Comparison of ENCODE assay signal across 21 mouse cellular contexts in the genomic region with DNA sequence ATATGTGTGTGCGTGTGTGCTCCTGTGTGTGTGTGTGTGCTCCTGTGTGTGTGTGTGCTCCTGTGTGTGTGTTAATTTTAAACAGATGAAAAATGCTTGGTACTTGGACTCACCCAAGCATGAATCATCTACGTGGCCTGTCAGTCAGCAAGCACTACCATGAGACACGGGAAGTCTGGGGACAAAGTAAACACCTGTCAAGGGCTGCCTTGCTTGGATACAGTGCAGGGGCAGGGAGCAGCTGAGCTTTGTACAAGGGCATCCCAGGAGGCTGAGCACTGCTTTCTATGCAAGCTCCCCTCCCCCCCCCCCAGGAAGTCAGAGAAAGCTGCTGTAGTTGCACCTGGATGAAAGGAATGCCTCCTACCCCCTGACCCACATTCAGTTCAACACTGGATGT.
DNase-seq lines count a peak whose midpoint lies in the region; ATAC-seq and TF ChIP-seq lines count a peak whose summit lies in the region.
"Had no signal": no experiment of that assay in that cellular context is flagged by ENCODE, and none has a peak within 500 bp of the region (broad histone marks: within the 10 kb centered on the region; RNA-seq: fewer than 3 reads in every experiment).

No protein-coding gene starts in this region.

- H3K4me3 ChIP-seq in lung, embryonic 14.5 days (ENCODE audit: low read depth, low read length): no peak overlapping the region
- H3K4me3 ChIP-seq in stomach, embryonic 14.5 days (ENCODE audit: low read depth, low read length): no peak overlapping the region
- no peak overlapping the region for H3K4me3 ChIP-seq in stomach, postnatal 0 days (ENCODE audit: low read depth, low read length)
- H3K4me3 ChIP-seq: erythroblast, embryonic 14.5 days; forebrain, embryonic 15.5 days; heart, embryonic 12.5 days; limb, embryonic 12.5 days had no signal

- intact Hi-C loops in heart, postnatal 36 days (cut with DNase I): no loop called here

- H3K36me3 ChIP-seq in lung, embryonic 14.5 days (ENCODE audit: insufficient read depth): no peaks in the 10 kb centered on the region
- H3K36me3 ChIP-seq in stomach, embryonic 14.5 days (ENCODE audit: control insufficient read depth, insufficient read depth, low read length): no peaks in the 10 kb centered on the region
- H3K36me3 ChIP-seq in stomach, postnatal 0 days (ENCODE audit: control insufficient read depth, insufficient read depth, low read length): no peaks in the 10 kb centered on the region
- H3K36me3 ChIP-seq: forebrain, embryonic 15.5 days; heart, embryonic 12.5 days; limb, embryonic 12.5 days had no signal

- TF ChIP-seq CTCF in lung, embryonic 14.5 days (IDR thresholded peaks at IDR 0.05; ENCODE audit: low read depth): no peak
- TF ChIP-seq CTCF in stomach, postnatal 0 days (IDR thresholded peaks at IDR 0.05; ENCODE audit: low read depth): no peak

- peak; percentile 86; the same call in 1 of the 2 replicates for ATAC-seq in lung, embryonic 14.5 days (ENCODE audit: insufficient read depth)
- ATAC-seq in stomach, embryonic 14.5 days (ENCODE audit: insufficient number of reproducible peaks, insufficient read depth, low FRiP score, low read depth): peak; percentile 83; the same call in 1 of the 2 replicates
- ATAC-seq in stomach, postnatal 0 days (ENCODE audit: low FRiP score, low TSS enrichment): no peak
- ATAC-seq: forebrain, embryonic 15.5 days had no signal

- no peaks in the 10 kb centered on the region for H3K27me3 ChIP-seq in lung, embryonic 14.5 days (ENCODE audit: insufficient read depth, low read length)
- no peaks in the 10 kb centered on the region for H3K27me3 ChIP-seq in stomach, embryonic 14.5 days (ENCODE audit: control insufficient read depth, insufficient read depth, low read length)
- no peaks in the 10 kb centered on the region for H3K27me3 ChIP-seq in stomach, postnatal 0 days (ENCODE audit: control insufficient read depth, insufficient read depth, low read length)
- H3K27me3 ChIP-seq: forebrain, embryonic 15.5 days; heart, embryonic 12.5 days; limb, embryonic 12.5 days had no signal

- no peak overlapping the region for H3K9ac ChIP-seq in lung, embryonic 14.5 days
- H3K9ac ChIP-seq in stomach, embryonic 14.5 days (replicated peaks; ENCODE audit: low read depth, low read length): no peak overlapping the region
- H3K9ac ChIP-seq in stomach, postnatal 0 days (ENCODE audit: low read length): no peak overlapping the region
- H3K9ac ChIP-seq: forebrain, embryonic 15.5 days; heart, embryonic 12.5 days; limb, embryonic 12.5 days had no signal

- no peak for TF ChIP-seq EP300 in stomach, postnatal 0 days (optimal IDR thresholded peaks at IDR 0.05)

- 25% methylated on average over 3 of the region's 3 CpGs for WGBS in lung, embryonic 14.5 days
- WGBS in stomach, embryonic 14.5 days: 30% methylated on average over 3 of the region's 3 CpGs
- WGBS in stomach, postnatal 0 days: 30% methylated on average over 3 of the region's 3 CpGs

- H3K27ac ChIP-seq in lung, embryonic 14.5 days (ENCODE audit: low read depth): no peak overlapping the region
- no peak overlapping the region for H3K27ac ChIP-seq in stomach, embryonic 14.5 days (ENCODE audit: low read length)
- no peak overlapping the region for H3K27ac ChIP-seq in stomach, postnatal 0 days (replicated peaks)
- H3K27ac ChIP-seq: forebrain, embryonic 15.5 days; limb, embryonic 12.5 days had no signal

- no peaks in the 10 kb centered on the region for H3K4me1 ChIP-seq in lung, embryonic 14.5 days (ENCODE audit: insufficient read depth)
- H3K4me1 ChIP-seq in stomach, embryonic 14.5 days (ENCODE audit: control insufficient read depth, insufficient read depth, low read length): no peaks in the 10 kb centered on the region
- H3K4me1 ChIP-seq in stomach, postnatal 0 days (replicated peaks; ENCODE audit: control insufficient read depth, insufficient read depth): no peaks in the 10 kb centered on the region
- H3K4me1 ChIP-seq: forebrain, embryonic 15.5 days; heart, embryonic 12.5 days; limb, embryonic 12.5 days had no signal

- DNase-seq in heart, adult 11 months: peak; percentile 35
- DNase-seq in heart, postnatal 36 days: no peak
- peak; percentile 7 for DNase-seq in lung, embryonic 14.5 days
- no peak for DNase-seq in lung, postnatal 36 days
- no peak for DNase-seq in stomach, postnatal 0 days (ENCODE audit: low spot score)
- DNase-seq in gastrocnemius, postnatal 25 days: no peak
- no peak for DNase-seq in kidney, postnatal 4 days
- DNase-seq: adrenal gland, postnatal 14 days; cerebellum, adult 18-20 months; cerebellum, postnatal 36 days; kidney, adult 11 months; kidney, postnatal 25 days; layer of hippocampus, adult 9-11 months; retina, postnatal 1 day; right cerebral cortex, postnatal 4 days; thymus, adult 2 months had no signal

- H3K9me3 ChIP-seq in lung, embryonic 14.5 days (ENCODE audit: low read depth, low read length): no peaks in the 10 kb centered on the region
- no peaks in the 10 kb centered on the region for H3K9me3 ChIP-seq in stomach, embryonic 14.5 days (ENCODE audit: control insufficient read depth, low read depth, low read length)
- no peaks in the 10 kb centered on the region for H3K9me3 ChIP-seq in stomach, postnatal 0 days (ENCODE audit: control insufficient read depth, low read length)
- H3K9me3 ChIP-seq: forebrain, embryonic 15.5 days; heart, embryonic 12.5 days; limb, embryonic 12.5 days had no signal

- H3K4me2 ChIP-seq in lung, embryonic 14.5 days: no peak overlapping the region
- H3K4me2 ChIP-seq in stomach, embryonic 14.5 days (replicated peaks; ENCODE audit: low read depth, low read length): no peak overlapping the region
- H3K4me2 ChIP-seq in stomach, postnatal 0 days (replicated peaks; ENCODE audit: low read depth): no peak overlapping the region
- H3K4me2 ChIP-seq: forebrain, embryonic 15.5 days; heart, embryonic 12.5 days; limb, embryonic 12.5 days had no signal

Comparison
In these comparisons a context has a peak if more than half of its experiments do, and no peak if none do; other contexts are left out.
1. DNase-seq: peak in heart, adult 11 months (single experiment) and lung, embryonic 14.5 days (single experiment); none in heart, postnatal 36 days (0 of 2), lung, postnatal 36 days (single experiment), stomach, postnatal 0 days (single experiment), gastrocnemius, postnatal 25 days (single experiment) and kidney, postnatal 4 days (0 of 2).